Mouse (Mus musculus): ENCODE measurements around the gene Cd200. TPM values are rescaled to one million over a fixed set of nuclear protein-coding genes. Genes with fewer than 3 reads are reported as not detected.

The Cd200 gene
- polyA plus RNA-seq, 1 experiment from 2014 or later, result 38.8 TPM

DNA sequence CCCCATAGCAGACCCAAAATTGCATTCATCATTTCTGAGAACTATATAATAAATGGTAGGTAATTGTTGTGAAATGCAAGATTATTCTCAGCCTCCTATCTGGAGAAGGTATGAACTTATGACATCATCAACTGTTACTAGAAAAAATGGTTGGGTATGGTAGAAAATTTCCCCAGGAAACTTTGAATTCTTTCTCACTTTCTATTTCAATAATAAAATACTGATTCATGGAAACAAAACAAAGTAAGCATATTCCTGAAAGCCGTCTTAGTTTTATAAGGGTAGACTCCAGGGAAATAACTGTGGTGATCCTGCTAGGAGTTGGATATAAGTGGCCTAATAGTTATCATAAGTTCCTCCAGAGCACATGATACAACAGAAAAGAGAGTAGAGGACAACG, 19.8 kb downstream of the Cd200 start:
- H3K36me3 ChIP-seq (ENCODE audit: control insufficient read depth, insufficient read depth, low read length), result no peaks in the 10 kb centered on the region
- ATAC-seq (ENCODE audit: insufficient read depth, low FRiP score), result no peak

DNA sequence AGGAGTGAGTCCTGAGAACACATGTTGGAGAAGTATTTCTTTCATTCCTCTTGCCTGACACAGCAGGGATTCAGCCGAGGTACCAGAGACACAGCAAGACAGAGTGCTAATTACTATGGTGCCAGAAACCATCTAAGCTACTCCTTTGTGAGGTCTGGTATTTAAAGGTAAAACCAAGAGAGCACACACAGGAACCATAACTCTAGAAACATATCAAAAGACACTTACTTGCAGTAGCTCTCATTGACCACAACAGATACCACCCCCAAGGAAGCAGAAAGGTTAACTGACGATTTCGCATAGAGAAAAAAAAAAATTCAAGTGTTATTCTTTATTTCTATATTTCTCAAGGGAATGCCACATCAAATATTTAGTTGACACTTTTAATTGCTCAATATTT, 27.0 kb downstream of the Cd200 start:
- Histone ChIP-seq H3K9ac (ENCODE audit: low read length) (no peak overlapping the region), H3K27me3 (ENCODE audit: control insufficient read depth, insufficient read depth, low read length) (no peaks in the 10 kb centered on the region), H3K36me3 (ENCODE audit: control insufficient read depth, insufficient read depth, low read length) (no peaks in the 10 kb centered on the region), H3K4me1 (ENCODE audit: control insufficient read depth, insufficient read depth, low read length) (no peaks in the 10 kb centered on the region), H3K4me3 (replicated peaks; ENCODE audit: low read length) (no peak overlapping the region), H3K4me2 (ENCODE audit: low read depth, low read length) (no peak overlapping the region), H3K9me3 (replicated peaks; ENCODE audit: control insufficient read depth, low read length) (no peaks in the 10 kb centered on the region), H3K27ac (ENCODE audit: low read length) (no peak overlapping the region)
- ATAC-seq (ENCODE audit: insufficient read depth, low FRiP score), result no peak
- WGBS, result 75% methylated on average over 3 of the region's 3 CpGs

More for the DNA sequence above, 19.8 kb downstream of the Cd200 start:
- Histone ChIP-seq H3K9me3 (replicated peaks; ENCODE audit: control insufficient read depth, low read length) (no peaks in the 10 kb centered on the region), H3K4me1 (ENCODE audit: control insufficient read depth, insufficient read depth, low read length) (no peaks in the 10 kb centered on the region), H3K4me3 (replicated peaks; ENCODE audit: low read length) (no peak overlapping the region), H3K27me3 (ENCODE audit: control insufficient read depth, insufficient read depth, low read length) (no peaks in the 10 kb centered on the region), H3K4me2 (ENCODE audit: low read depth, low read length) (no peak overlapping the region), H3K27ac (ENCODE audit: low read length) (no peak overlapping the region), H3K9ac (ENCODE audit: low read length) (no peak overlapping the region)
- WGBS, result 81% methylated on average over 2 of the region's 2 CpGs

DNA sequence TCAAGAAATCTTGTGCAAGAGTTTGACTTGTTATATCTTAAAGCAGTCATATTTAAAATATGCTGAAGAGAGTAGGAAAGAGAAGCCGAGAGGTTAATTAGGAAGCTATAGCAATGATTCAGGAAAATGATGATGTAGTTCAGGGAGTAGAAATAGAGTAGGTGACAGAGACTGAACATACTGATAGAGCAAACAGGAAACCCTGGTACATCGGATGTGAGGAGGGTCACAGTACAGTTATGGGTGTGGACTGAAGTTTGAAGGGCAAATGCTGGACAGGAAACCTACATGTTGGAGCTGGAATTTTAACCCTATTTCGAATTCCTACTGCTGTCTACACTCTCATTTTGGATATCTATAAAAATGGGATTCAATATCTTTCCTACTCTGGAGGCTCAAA, 29.9 kb downstream of the Cd200 start:
- Histone ChIP-seq H3K4me2 (ENCODE audit: low read depth, low read length) (no peak overlapping the region), H3K9me3 (replicated peaks; ENCODE audit: control insufficient read depth, low read length) (no peaks in the 10 kb centered on the region), H3K4me3 (replicated peaks; ENCODE audit: low read length) (no peak overlapping the region), H3K9ac (ENCODE audit: low read length) (no peak overlapping the region), H3K36me3 (ENCODE audit: control insufficient read depth, insufficient read depth, low read length) (no peaks in the 10 kb centered on the region), H3K27ac (ENCODE audit: low read length) (no peak overlapping the region), H3K27me3 (ENCODE audit: control insufficient read depth, insufficient read depth, low read length) (no peaks in the 10 kb centered on the region), H3K4me1 (ENCODE audit: control insufficient read depth, insufficient read depth, low read length) (no peaks in the 10 kb centered on the region)
- 70% methylated on average over 3 of the region's 3 CpGs for WGBS
- ATAC-seq (ENCODE audit: insufficient read depth, low FRiP score), result no peak

DNA sequence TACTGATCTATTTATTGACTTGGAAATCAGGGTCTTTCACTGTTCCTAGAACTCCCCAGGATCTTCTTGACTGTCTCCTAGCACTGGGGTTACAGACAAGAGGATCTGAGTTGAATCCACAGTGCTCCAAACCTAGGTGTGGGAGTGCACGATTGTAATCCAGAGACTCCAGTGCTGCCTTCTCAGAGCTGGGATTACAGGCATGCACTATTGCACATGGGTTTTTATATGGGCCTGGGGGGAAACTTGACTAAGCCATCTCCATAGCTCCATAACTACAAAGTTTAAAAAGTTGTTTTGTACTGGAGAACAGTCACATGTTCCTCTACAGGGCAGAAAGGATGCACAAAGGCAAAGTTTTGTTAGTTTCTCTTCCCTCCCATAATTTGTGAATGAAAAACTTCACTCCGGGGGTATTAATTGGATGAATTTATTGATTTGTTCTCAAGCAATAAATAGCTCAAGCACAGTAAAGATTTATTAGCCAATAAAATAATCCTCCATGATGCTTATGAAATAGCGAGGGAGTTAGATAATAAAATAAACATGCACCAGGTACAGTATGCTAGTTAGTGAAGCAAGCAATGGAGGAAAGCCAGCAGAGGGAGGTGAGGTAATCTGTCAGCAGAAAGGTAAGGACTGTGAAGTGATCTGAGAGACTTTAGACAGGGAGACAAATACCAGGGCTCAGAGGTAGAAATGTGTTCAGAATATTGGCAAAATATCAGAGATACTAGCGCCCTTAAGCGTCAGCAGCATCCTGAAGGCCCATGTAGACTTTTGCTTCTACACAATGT, 30.5 kb downstream of the Cd200 start:
- Histone ChIP-seq H3K27ac (ENCODE audit: low read length) (no peak overlapping the region), H3K9me3 (replicated peaks; ENCODE audit: control insufficient read depth, low read length) (no peaks in the 10 kb centered on the region), H3K4me3 (replicated peaks; ENCODE audit: low read length) (no peak overlapping the region), H3K4me1 (ENCODE audit: control insufficient read depth, insufficient read depth, low read length) (no peaks in the 10 kb centered on the region), H3K9ac (ENCODE audit: low read length) (no peak overlapping the region), H3K36me3 (ENCODE audit: control insufficient read depth, insufficient read depth, low read length) (no peaks in the 10 kb centered on the region), H3K4me2 (ENCODE audit: low read depth, low read length) (no peak overlapping the region), H3K27me3 (ENCODE audit: control insufficient read depth, insufficient read depth, low read length) (no peaks in the 10 kb centered on the region)
- no peak for ATAC-seq (ENCODE audit: insufficient read depth, low FRiP score)
- WGBS, result 78% methylated on average over 5 of the region's 5 CpGs

DNA sequence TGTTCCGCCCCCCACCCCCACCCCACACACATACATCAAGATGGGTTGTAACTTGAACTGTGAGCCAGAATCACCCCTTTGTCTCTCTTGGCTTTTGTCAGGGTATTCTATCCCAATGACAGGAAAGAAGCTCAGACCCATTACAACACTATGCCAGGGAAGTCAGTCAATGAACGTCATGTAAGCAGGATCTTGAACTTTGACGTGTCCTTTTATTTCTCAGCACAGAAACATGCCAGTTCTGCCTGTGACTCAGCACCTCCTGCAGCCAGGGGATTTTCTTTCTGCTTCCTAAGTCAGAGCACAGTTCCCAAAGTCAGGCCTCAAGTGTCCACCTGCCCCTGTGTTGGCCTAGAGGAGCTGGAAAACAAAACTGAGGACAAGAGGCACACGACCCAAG, 31.5 kb downstream of the Cd200 start:
- no peak for ATAC-seq (ENCODE audit: insufficient read depth, low FRiP score)
- H3K27me3 ChIP-seq (ENCODE audit: control insufficient read depth, insufficient read depth, low read length), result no peaks in the 10 kb centered on the region
- H3K9ac ChIP-seq (ENCODE audit: low read length), result no peak overlapping the region
- no peak overlapping the region for H3K27ac ChIP-seq (ENCODE audit: low read length)
- no peaks in the 10 kb centered on the region for H3K4me1 ChIP-seq (ENCODE audit: control insufficient read depth, insufficient read depth, low read length)
- H3K9me3 ChIP-seq (replicated peaks; ENCODE audit: control insufficient read depth, low read length), result no peaks in the 10 kb centered on the region
- WGBS, result 79% methylated on average over 4 of the region's 4 CpGs
- H3K4me3 ChIP-seq (replicated peaks; ENCODE audit: low read length), result no peak overlapping the region
- no peaks in the 10 kb centered on the region for H3K36me3 ChIP-seq (ENCODE audit: control insufficient read depth, insufficient read depth, low read length)
- no peak overlapping the region for H3K4me2 ChIP-seq (ENCODE audit: low read depth, low read length)

DNA sequence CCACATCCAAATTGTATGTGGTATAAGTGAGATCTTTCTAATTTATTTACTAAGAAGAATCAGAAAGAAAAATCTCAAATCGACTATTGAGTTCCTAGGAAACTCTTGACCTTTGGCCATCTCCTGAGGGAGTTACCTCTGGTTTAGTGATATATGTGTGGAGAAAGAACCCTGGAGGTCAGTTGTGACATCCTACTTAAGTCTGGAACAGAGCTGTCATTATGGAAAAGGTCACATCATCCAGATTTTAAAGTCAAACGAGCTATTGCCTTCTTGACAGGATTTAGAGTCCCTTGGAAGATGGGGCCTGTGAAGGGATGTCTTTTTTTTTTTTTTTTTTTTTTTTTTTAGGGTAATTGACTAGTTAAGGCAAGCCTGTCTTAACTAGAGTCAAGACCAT, 32.0 kb downstream of the Cd200 start:
- Histone ChIP-seq H3K9ac (ENCODE audit: low read length) (no peak overlapping the region), H3K27ac (ENCODE audit: low read length) (no peak overlapping the region), H3K9me3 (replicated peaks; ENCODE audit: control insufficient read depth, low read length) (no peaks in the 10 kb centered on the region), H3K36me3 (ENCODE audit: control insufficient read depth, insufficient read depth, low read length) (no peaks in the 10 kb centered on the region), H3K4me1 (ENCODE audit: control insufficient read depth, insufficient read depth, low read length) (no peaks in the 10 kb centered on the region), H3K4me2 (ENCODE audit: low read depth, low read length) (no peak overlapping the region), H3K27me3 (ENCODE audit: control insufficient read depth, insufficient read depth, low read length) (no peaks in the 10 kb centered on the region), H3K4me3 (replicated peaks; ENCODE audit: low read length) (no peak overlapping the region)
- 50% methylated on average over 2 of the region's 2 CpGs for WGBS
- no peak for ATAC-seq (ENCODE audit: insufficient read depth, low FRiP score)

DNA sequence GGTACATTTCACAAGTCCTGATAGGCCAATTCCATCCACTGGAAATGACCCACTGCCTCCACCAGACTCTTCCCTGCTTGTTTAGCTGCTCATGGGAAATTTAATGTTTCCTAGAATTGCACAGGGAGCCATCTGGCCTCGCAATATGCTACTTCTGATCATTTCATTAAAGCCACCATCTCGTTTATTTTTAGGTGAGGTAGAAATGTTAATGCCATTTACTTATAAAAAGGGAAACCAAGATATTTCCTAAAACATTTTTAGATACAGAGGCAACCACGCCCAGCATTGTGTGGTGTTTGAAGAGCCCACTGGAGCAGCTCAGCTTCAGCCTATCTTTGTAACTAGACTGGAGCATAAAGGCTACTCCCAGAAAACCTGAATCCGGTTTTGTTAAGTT, 32.6 kb downstream of the Cd200 start:
- H3K9ac ChIP-seq (ENCODE audit: low read length), result no peak overlapping the region
- 73% methylated on average over 4 of the region's 4 CpGs for WGBS

DNA sequence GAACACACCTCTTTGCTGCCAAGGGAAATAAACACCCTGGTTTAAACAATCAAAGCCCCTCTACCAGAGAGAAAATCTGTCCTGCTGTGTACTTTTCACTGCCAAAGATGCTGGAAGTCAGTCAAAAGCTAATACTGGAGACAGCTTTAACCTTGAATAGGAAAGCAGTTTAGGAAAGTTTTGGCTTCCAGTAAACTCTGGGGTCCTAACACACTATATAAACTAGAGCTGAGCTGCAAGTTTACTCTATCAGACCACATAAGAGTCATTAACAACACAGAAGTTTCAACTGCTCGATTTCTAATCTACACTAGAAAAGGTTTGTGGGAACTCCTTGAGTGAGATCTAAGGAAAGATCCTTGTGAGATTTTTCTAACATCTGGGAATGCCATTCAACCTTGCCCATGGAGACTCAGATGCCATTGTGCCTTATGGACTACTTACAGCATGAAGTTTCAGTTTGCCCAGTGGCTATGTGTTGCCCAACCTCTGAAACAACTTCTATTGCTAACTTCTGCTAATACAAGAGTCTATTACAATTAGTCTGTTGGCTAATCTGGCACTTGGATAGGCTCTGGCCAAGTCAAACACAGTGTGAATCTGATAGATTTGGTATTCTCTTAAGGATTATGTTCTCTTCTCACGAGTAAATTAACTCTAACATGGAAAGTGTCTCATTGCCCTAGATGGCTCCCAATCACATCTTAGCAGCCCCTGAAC, 33.2 kb downstream of the Cd200 start:
- 53% methylated on average over 2 of the region's 2 CpGs for WGBS
- H3K36me3 ChIP-seq (ENCODE audit: control insufficient read depth, insufficient read depth, low read length), result no peaks in the 10 kb centered on the region
- no peak for ATAC-seq (ENCODE audit: insufficient read depth, low FRiP score)
- H3K4me1 ChIP-seq (ENCODE audit: control insufficient read depth, insufficient read depth, low read length), result 0 out of 2 replicates have a peak, but pooled peaks cover 3% of the 10 kb centered on the region
- no peaks in the 10 kb centered on the region for H3K27me3 ChIP-seq (ENCODE audit: control insufficient read depth, insufficient read depth, low read length)
- no peak overlapping the region for H3K4me2 ChIP-seq (ENCODE audit: low read depth, low read length)
- H3K27ac ChIP-seq (ENCODE audit: low read length), result no peak overlapping the region
- H3K4me3 ChIP-seq (replicated peaks; ENCODE audit: low read length), result no peak overlapping the region
- no peaks in the 10 kb centered on the region for H3K9me3 ChIP-seq (replicated peaks; ENCODE audit: control insufficient read depth, low read length)
- H3K9ac ChIP-seq (ENCODE audit: low read length), result no peak overlapping the region

More for the DNA sequence above, 32.6 kb downstream of the Cd200 start:
- H3K27ac ChIP-seq (ENCODE audit: low read length), result no peak overlapping the region
- H3K9me3 ChIP-seq (replicated peaks; ENCODE audit: control insufficient read depth, low read length), result no peaks in the 10 kb centered on the region
- no peaks in the 10 kb centered on the region for H3K36me3 ChIP-seq (ENCODE audit: control insufficient read depth, insufficient read depth, low read length)
- H3K27me3 ChIP-seq (ENCODE audit: control insufficient read depth, insufficient read depth, low read length), result no peaks in the 10 kb centered on the region
- H3K4me1 ChIP-seq (ENCODE audit: control insufficient read depth, insufficient read depth, low read length), result 0 out of 2 replicates have a peak, but pooled peaks cover 1% of the 10 kb centered on the region
- H3K4me3 ChIP-seq (replicated peaks; ENCODE audit: low read length), result no peak overlapping the region
- H3K4me2 ChIP-seq (ENCODE audit: low read depth, low read length), result no peak overlapping the region
- ATAC-seq (ENCODE audit: insufficient read depth, low FRiP score), result no peak

DNA sequence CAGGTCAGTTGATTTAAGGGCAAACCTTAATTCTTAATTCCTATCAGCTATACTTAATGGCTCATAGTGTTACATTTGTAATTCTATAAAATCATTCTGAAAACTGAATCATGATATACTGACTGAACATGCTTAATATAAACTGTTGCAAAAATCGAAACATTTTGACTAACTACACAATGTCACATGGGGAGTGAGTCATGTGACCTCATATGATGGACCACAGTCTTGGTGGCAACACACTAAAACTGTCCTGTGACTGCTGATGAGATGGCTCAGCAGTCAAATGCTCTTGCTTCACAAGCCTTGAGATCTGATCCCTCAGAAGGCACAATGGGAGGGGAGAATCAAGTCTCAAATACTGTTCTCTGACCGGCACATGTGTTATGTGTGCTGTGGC, 34.8 kb downstream of the Cd200 start:
- H3K36me3 ChIP-seq (ENCODE audit: control insufficient read depth, insufficient read depth, low read length), result no peaks in the 10 kb centered on the region
- no peak for ATAC-seq (ENCODE audit: insufficient read depth, low FRiP score)

More for the DNA sequence above, 34.8 kb downstream of the Cd200 start:
- no peak overlapping the region for H3K27ac ChIP-seq (ENCODE audit: low read length)
- H3K4me2 ChIP-seq (ENCODE audit: low read depth, low read length), result no peak overlapping the region
- H3K9me3 ChIP-seq (replicated peaks; ENCODE audit: control insufficient read depth, low read length), result no peaks in the 10 kb centered on the region
- WGBS, result 83% methylated on average over 2 of the region's 2 CpGs
- H3K4me3 ChIP-seq (replicated peaks; ENCODE audit: low read length), result no peak overlapping the region
- no peaks in the 10 kb centered on the region for H3K27me3 ChIP-seq (ENCODE audit: control insufficient read depth, insufficient read depth, low read length)
- no peak overlapping the region for H3K9ac ChIP-seq (ENCODE audit: low read length)
- 0 out of 2 replicates have a peak, but pooled peaks cover 3% of the 10 kb centered on the region for H3K4me1 ChIP-seq (ENCODE audit: control insufficient read depth, insufficient read depth, low read length)
